Mouse (Mus musculus): ENCODE data around the gene Tmem52. TPM values are rescaled to one million over a fixed set of nuclear protein-coding genes. Genes with fewer than 3 reads are reported as not detected.

Tmem52 gene
- polyA plus RNA-seq, 1 experiment from 2014 or later: not detected

GRCm38 (mm10) chr4:155481381-155482124, 12.6 kb downstream of the Tmem52 start:
- no peak overlapping the region for H3K9ac ChIP-seq (ENCODE audit: low read length)

GRCm38 (mm10) chr4:155482125-155482480, 13.2 kb downstream of the Tmem52 start:
- H3K27me3 ChIP-seq (ENCODE audit: control insufficient read depth, insufficient read depth, low read length): no peaks in the 10 kb centered on the region
- ATAC-seq (ENCODE audit: low FRiP score, low TSS enrichment) (no peak), DNase-seq (ENCODE audit: low spot score) (no peak)
- 82% methylated on average over 6 of the region's 6 CpGs for WGBS
- no peaks in the 10 kb centered on the region for H3K36me3 ChIP-seq (ENCODE audit: control insufficient read depth, insufficient read depth, low read length)
- no peak overlapping the region for H3K9ac ChIP-seq (ENCODE audit: low read length)
- no peaks in the 10 kb centered on the region for H3K9me3 ChIP-seq (ENCODE audit: control insufficient read depth, low read length)
- peak overlapping the region; percentile 70 for H3K27ac ChIP-seq (replicated peaks)
- peak overlapping the region; percentile 62 for H3K4me2 ChIP-seq (replicated peaks; ENCODE audit: low read depth)
- TF ChIP-seq EP300 (optimal IDR thresholded peaks at IDR 0.05): no peak
- no peak for TF ChIP-seq CTCF (IDR thresholded peaks at IDR 0.05; ENCODE audit: low read depth)
- no peak overlapping the region for H3K4me3 ChIP-seq (ENCODE audit: low read depth, low read length)
- H3K4me1 ChIP-seq (replicated peaks; ENCODE audit: control insufficient read depth, insufficient read depth): 0 out of 2 replicates have a peak, but pooled peaks cover 5% of the 10 kb centered on the region

More at GRCm38 (mm10) chr4:155481381-155482124, 12.6 kb downstream of the Tmem52 start:
- H3K36me3 ChIP-seq (ENCODE audit: control insufficient read depth, insufficient read depth, low read length): no peaks in the 10 kb centered on the region
- TF ChIP-seq EP300 (optimal IDR thresholded peaks at IDR 0.05) (no peak), CTCF (IDR thresholded peaks at IDR 0.05; ENCODE audit: low read depth) (peak; percentile 99)
- peak overlapping the region; percentile 70 for H3K27ac ChIP-seq (replicated peaks)
- H3K9me3 ChIP-seq (ENCODE audit: control insufficient read depth, low read length): no peaks in the 10 kb centered on the region
- ATAC-seq (ENCODE audit: low FRiP score, low TSS enrichment) (peak; percentile 76), DNase-seq (ENCODE audit: low spot score) (peak; percentile 87)
- 12% methylated on average over 28 of the region's 28 CpGs for WGBS
- H3K4me2 ChIP-seq (replicated peaks; ENCODE audit: low read depth): peak overlapping the region; percentile 62
- no peaks in the 10 kb centered on the region for H3K27me3 ChIP-seq (ENCODE audit: control insufficient read depth, insufficient read depth, low read length)
- 0 out of 2 replicates have a peak, but pooled peaks cover 3% of the 10 kb centered on the region for H3K4me1 ChIP-seq (replicated peaks; ENCODE audit: control insufficient read depth, insufficient read depth)
- peak overlapping the region; percentile 30 for H3K4me3 ChIP-seq (ENCODE audit: low read depth, low read length)

- H3K9me3 ChIP-seq (ENCODE audit: control insufficient read depth, low read length): no peaks in the 10 kb centered on the region
- no peak overlapping the region for H3K4me2 ChIP-seq (replicated peaks; ENCODE audit: low read depth)
- no peak for TF ChIP-seq CTCF (IDR thresholded peaks at IDR 0.05; ENCODE audit: low read depth)
- TF ChIP-seq EP300 (optimal IDR thresholded peaks at IDR 0.05): no peak
- 62% methylated on average over 8 of the region's 8 CpGs for WGBS
- DNase-seq (ENCODE audit: low spot score) (no peak), ATAC-seq (ENCODE audit: low FRiP score, low TSS enrichment) (no peak)
- H3K4me1 ChIP-seq (replicated peaks; ENCODE audit: control insufficient read depth, insufficient read depth): 0 out of 2 replicates have a peak, but pooled peaks cover 9% of the 10 kb centered on the region
- H3K27me3 ChIP-seq (ENCODE audit: control insufficient read depth, insufficient read depth, low read length): no peaks in the 10 kb centered on the region
- no peak overlapping the region for H3K9ac ChIP-seq (ENCODE audit: low read length)
- no peak overlapping the region for H3K4me3 ChIP-seq (ENCODE audit: low read depth, low read length)
- H3K27ac ChIP-seq (replicated peaks): no peak overlapping the region
- H3K36me3 ChIP-seq (ENCODE audit: control insufficient read depth, insufficient read depth, low read length): no peaks in the 10 kb centered on the region
Measured at GRCm38 (mm10) chr4:155482733-155483540, 14.0 kb downstream of the Tmem52 start.

- Histone ChIP-seq H3K27ac (replicated peaks) (peak overlapping the region; percentile 50), H3K27me3 (ENCODE audit: control insufficient read depth, insufficient read depth, low read length) (no peaks in the 10 kb centered on the region), H3K9ac (ENCODE audit: low read length) (no peak overlapping the region), H3K4me3 (ENCODE audit: low read depth, low read length) (no peak overlapping the region), H3K36me3 (ENCODE audit: control insufficient read depth, insufficient read depth, low read length) (no peaks in the 10 kb centered on the region), H3K4me1 (replicated peaks; ENCODE audit: control insufficient read depth, insufficient read depth) (peaks cover 24% of the 10 kb centered on the region), H3K9me3 (ENCODE audit: control insufficient read depth, low read length) (no peaks in the 10 kb centered on the region), H3K4me2 (replicated peaks; ENCODE audit: low read depth) (no peak overlapping the region)
- 80% methylated on average over 3 of the region's 3 CpGs for WGBS
- DNase-seq (ENCODE audit: low spot score) (no peak), ATAC-seq (ENCODE audit: low FRiP score, low TSS enrichment) (no peak)
- TF ChIP-seq CTCF (IDR thresholded peaks at IDR 0.05; ENCODE audit: low read depth) (no peak), EP300 (optimal IDR thresholded peaks at IDR 0.05) (no peak)
Measured at GRCm38 (mm10) chr4:155485521-155485920, 16.6 kb downstream of the Tmem52 start.

GRCm38 (mm10) chr4:155487746-155488145, 18.8 kb downstream of the Tmem52 start:
- no peak for ATAC-seq (ENCODE audit: low FRiP score, low TSS enrichment)
- Histone ChIP-seq H3K9ac (ENCODE audit: low read length) (no peak overlapping the region), H3K4me3 (ENCODE audit: low read depth, low read length) (no peak overlapping the region), H3K9me3 (ENCODE audit: control insufficient read depth, low read length) (no peaks in the 10 kb centered on the region), H3K36me3 (ENCODE audit: control insufficient read depth, insufficient read depth, low read length) (no peaks in the 10 kb centered on the region), H3K4me2 (replicated peaks; ENCODE audit: low read depth) (no peak overlapping the region), H3K4me1 (replicated peaks; ENCODE audit: control insufficient read depth, insufficient read depth) (peaks cover 22% of the 10 kb centered on the region), H3K27me3 (ENCODE audit: control insufficient read depth, insufficient read depth, low read length) (no peaks in the 10 kb centered on the region), H3K27ac (replicated peaks) (peak overlapping the region; percentile 94)
- 41% methylated on average over 3 of the region's 3 CpGs for WGBS
- TF ChIP-seq EP300 (optimal IDR thresholded peaks at IDR 0.05) (no peak), CTCF (IDR thresholded peaks at IDR 0.05; ENCODE audit: low read depth) (no peak)
- DNase-seq (ENCODE audit: low spot score): no peak

Measured in stomach, postnatal 0 days (tissue).